In genomic region chr11:83504308-83504707, GRCm38 (mm10) we compare ENCODE assay signal across 23 mouse cellular contexts. TPM values are rescaled to one million over a fixed set of nuclear protein-coding genes. Genes with fewer than 3 reads are reported as not detected.
DNase-seq lines count a peak whose midpoint lies in the region; ATAC-seq and TF ChIP-seq lines count a peak whose summit lies in the region.
"Had no signal": no experiment of that assay in that cellular context is flagged by ENCODE, and none has a peak within 500 bp of the region (broad histone marks: within the 10 kb centered on the region; RNA-seq: fewer than 3 reads in every experiment).

No protein-coding gene starts in this region.

- no peak overlapping the region for H3K4me2 ChIP-seq in intestine, embryonic 15.5 days (replicated peaks)
- H3K4me2 ChIP-seq in intestine, postnatal 0 days (replicated peaks; ENCODE audit: low read depth) = no peak overlapping the region
- H3K4me2 ChIP-seq in midbrain, embryonic 11.5 days = no peak overlapping the region
- H3K4me2 ChIP-seq in midbrain, embryonic 15.5 days = no peak overlapping the region
- H3K4me2 ChIP-seq: embryonic facial prominence, embryonic 12.5 days; forebrain, embryonic 13.5 days; forebrain, embryonic 15.5 days had no signal

- no peaks in the 10 kb centered on the region for H3K27me3 ChIP-seq in intestine, embryonic 15.5 days (replicated peaks)
- H3K27me3 ChIP-seq in intestine, postnatal 0 days (replicated peaks; ENCODE audit: control insufficient read depth, insufficient read depth, low read length) = no peaks in the 10 kb centered on the region
- H3K27me3 ChIP-seq in midbrain, embryonic 11.5 days (ENCODE audit: control insufficient read depth, insufficient read depth, low read length) = no peaks in the 10 kb centered on the region
- H3K27me3 ChIP-seq in midbrain, embryonic 15.5 days (replicated peaks) = no peaks in the 10 kb centered on the region
- no peaks in the 10 kb centered on the region for H3K27me3 ChIP-seq in embryonic facial prominence, embryonic 10.5 days (replicated peaks; ENCODE audit: low read depth, poor library complexity, severe bottlenecking)
- H3K27me3 ChIP-seq: embryonic facial prominence, embryonic 12.5 days; forebrain, embryonic 13.5 days; forebrain, embryonic 15.5 days had no signal

- no peaks in the 10 kb centered on the region for H3K4me1 ChIP-seq in intestine, embryonic 15.5 days (replicated peaks)
- H3K4me1 ChIP-seq in intestine, postnatal 0 days (replicated peaks; ENCODE audit: control insufficient read depth, insufficient read depth, low read length) = no peaks in the 10 kb centered on the region
- H3K4me1 ChIP-seq in midbrain, embryonic 11.5 days (ENCODE audit: control insufficient read depth, insufficient read depth, low read length) = no peaks in the 10 kb centered on the region
- H3K4me1 ChIP-seq in midbrain, embryonic 15.5 days = no peaks in the 10 kb centered on the region
- H3K4me1 ChIP-seq in embryonic facial prominence, embryonic 10.5 days = no peaks in the 10 kb centered on the region
- H3K4me1 ChIP-seq: embryonic facial prominence, embryonic 12.5 days; forebrain, embryonic 13.5 days; forebrain, embryonic 15.5 days had no signal

- 0 out of 2 replicates have a peak, but pooled peaks have one; percentile 39 for ATAC-seq in intestine, embryonic 15.5 days
- ATAC-seq in intestine, postnatal 0 days = no peak
- no peak for ATAC-seq in midbrain, embryonic 11.5 days (ENCODE audit: low FRiP score)
- no peak for ATAC-seq in midbrain, embryonic 15.5 days (replicated peaks)
- ATAC-seq: forebrain, embryonic 13.5 days; forebrain, embryonic 15.5 days; forebrain, postnatal 0 days had no signal

- H3K27ac ChIP-seq in intestine, embryonic 15.5 days = no peak overlapping the region
- H3K27ac ChIP-seq in intestine, postnatal 0 days (ENCODE audit: low read depth, low read length) = no peak overlapping the region
- no peak overlapping the region for H3K27ac ChIP-seq in midbrain, embryonic 11.5 days (ENCODE audit: low read depth, low read length)
- H3K27ac ChIP-seq in midbrain, embryonic 15.5 days = no peak overlapping the region
- no peak overlapping the region for H3K27ac ChIP-seq in embryonic facial prominence, embryonic 10.5 days (replicated peaks)
- H3K27ac ChIP-seq: embryonic facial prominence, embryonic 12.5 days; forebrain, embryonic 13.5 days; forebrain, embryonic 15.5 days had no signal

- no peak overlapping the region for H3K4me3 ChIP-seq in intestine, embryonic 15.5 days (replicated peaks)
- no peak overlapping the region for H3K4me3 ChIP-seq in intestine, postnatal 0 days (ENCODE audit: low read depth, low read length)
- no peak overlapping the region for H3K4me3 ChIP-seq in midbrain, embryonic 11.5 days (ENCODE audit: low read depth, low read length)
- no peak overlapping the region for H3K4me3 ChIP-seq in midbrain, embryonic 15.5 days
- H3K4me3 ChIP-seq in embryonic facial prominence, embryonic 10.5 days = no peak overlapping the region
- H3K4me3 ChIP-seq: embryonic facial prominence, embryonic 12.5 days; forebrain, embryonic 13.5 days; forebrain, embryonic 15.5 days had no signal

- H3K9ac ChIP-seq in intestine, embryonic 15.5 days = no peak overlapping the region
- no peak overlapping the region for H3K9ac ChIP-seq in intestine, postnatal 0 days (ENCODE audit: low read depth, low read length)
- H3K9ac ChIP-seq in midbrain, embryonic 11.5 days (ENCODE audit: low read length) = no peak overlapping the region
- no peak overlapping the region for H3K9ac ChIP-seq in midbrain, embryonic 15.5 days
- H3K9ac ChIP-seq: embryonic facial prominence, embryonic 12.5 days; forebrain, embryonic 13.5 days; forebrain, embryonic 15.5 days; forebrain, postnatal 0 days had no signal

- WGBS in intestine, embryonic 15.5 days = 91% methylated on average over 5 of the region's 5 CpGs
- 72% methylated on average over 5 of the region's 5 CpGs for WGBS in intestine, postnatal 0 days
- 91% methylated on average over 5 of the region's 5 CpGs for whole genome bisulfite sequencing in midbrain, embryonic 11.5 days
- WGBS in midbrain, embryonic 15.5 days = 87% methylated on average over 5 of the region's 5 CpGs
- WGBS in embryonic facial prominence, embryonic 10.5 days = 93% methylated on average over 5 of the region's 5 CpGs

- H3K36me3 ChIP-seq in intestine, embryonic 15.5 days = peaks cover 17% of the 10 kb centered on the region
- H3K36me3 ChIP-seq in intestine, postnatal 0 days (ENCODE audit: control insufficient read depth, insufficient read depth) = peaks cover 57% of the 10 kb centered on the region
- peaks cover 16% of the 10 kb centered on the region for H3K36me3 ChIP-seq in midbrain, embryonic 11.5 days (ENCODE audit: control insufficient read depth, insufficient read depth, low read length)
- peaks cover 33% of the 10 kb centered on the region for H3K36me3 ChIP-seq in midbrain, embryonic 15.5 days (replicated peaks)
- H3K36me3 ChIP-seq in embryonic facial prominence, embryonic 10.5 days (replicated peaks) = peaks cover 98% of the 10 kb centered on the region

- DNase-seq in midbrain, embryonic 11.5 days (ENCODE audit: low spot score, missing footprints) = peak; percentile 62
- no peak for DNase-seq in embryonic facial prominence, embryonic 10.5 days (ENCODE audit: low spot score)
- DNase-seq: adrenal gland, adult 2 months; adrenal gland, postnatal 10 days; adrenal gland, postnatal 25 days; cerebellum, adult 11 months; cerebellum, adult 18-20 months; cerebellum, adult 8-10 months; cerebellum, adult 9-11 months; cerebellum, postnatal 14 days; cerebellum, postnatal 36 days; embryo, embryonic 11 days; forebrain, postnatal 0 days had no signal

- H3K9me3 ChIP-seq in intestine, embryonic 15.5 days = no peaks in the 10 kb centered on the region
- H3K9me3 ChIP-seq in intestine, postnatal 0 days (ENCODE audit: control insufficient read depth) = no peaks in the 10 kb centered on the region
- no peaks in the 10 kb centered on the region for H3K9me3 ChIP-seq in midbrain, embryonic 11.5 days (ENCODE audit: control insufficient read depth, low read length)
- no peaks in the 10 kb centered on the region for H3K9me3 ChIP-seq in midbrain, embryonic 15.5 days
- H3K9me3 ChIP-seq in embryonic facial prominence, embryonic 10.5 days = no peaks in the 10 kb centered on the region
- H3K9me3 ChIP-seq: embryonic facial prominence, embryonic 12.5 days; forebrain, embryonic 13.5 days; forebrain, embryonic 15.5 days had no signal

- TF ChIP-seq CTCF in intestine, postnatal 0 days (IDR thresholded peaks at IDR 0.05; ENCODE audit: low read depth) = no peak

RNA-seq across cellular contexts. Expression of gene Heatr9, which starts 17.7 kb away (rescaled TPM):
- polyA plus RNA-seq in intestine, embryonic 15.5 days (2015; fragmentation: Nextera tagmentation; extraction: Ambion mirVana) = not detected in 2 replicates
- polyA plus RNA-seq in intestine, postnatal 0 days (2015; fragmentation: Nextera tagmentation; extraction: Ambion mirVana) = not detected in 2 replicates
- polyA plus RNA-seq in midbrain, embryonic 11.5 days (2014; fragmentation: Nextera tagmentation; extraction: Ambion mirVana) = not detected in 2 replicates
- not detected in 2 replicates for polyA plus RNA-seq in midbrain, embryonic 15.5 days (2015; fragmentation: Nextera tagmentation; extraction: Ambion mirVana)
- polyA plus RNA-seq in embryonic facial prominence, embryonic 10.5 days (2016; fragmentation: Nextera tagmentation; extraction: Ambion mirVana) = not detected in 2 replicates
- polyA plus RNA-seq: adrenal gland, adult 2 months; brain, embryonic 14.5 days; C2C12; embryonic facial prominence, embryonic 12.5 days; embryonic facial prominence, embryonic 14.5 days; forebrain, embryonic 11.5 days; forebrain, embryonic 13.5 days; forebrain, embryonic 15.5 days; forebrain, postnatal 0 days had no signal

RNA-seq across cellular contexts. Expression of gene Ccl5, which starts 26.0 kb away (rescaled TPM):
- 3.1 and 3.7 TPM in 2 replicates for polyA plus RNA-seq in intestine, embryonic 15.5 days (2015; fragmentation: Nextera tagmentation; extraction: Ambion mirVana)
- 1.8 and 2.4 TPM in 2 replicates for polyA plus RNA-seq in intestine, postnatal 0 days (2015; fragmentation: Nextera tagmentation; extraction: Ambion mirVana)
- not detected in 2 replicates for polyA plus RNA-seq in midbrain, embryonic 11.5 days (2014; fragmentation: Nextera tagmentation; extraction: Ambion mirVana)
- 0.89 TPM in 1 of 2 replicates, not detected in the other for polyA plus RNA-seq in midbrain, embryonic 15.5 days (2015; fragmentation: Nextera tagmentation; extraction: Ambion mirVana)
- not detected in 2 replicates for polyA plus RNA-seq in embryonic facial prominence, embryonic 10.5 days (2016; fragmentation: Nextera tagmentation; extraction: Ambion mirVana)
- polyA plus RNA-seq: forebrain, embryonic 11.5 days; forebrain, embryonic 13.5 days; forebrain, embryonic 15.5 days had no signal

RNA-seq across cellular contexts. Expression of gene Taf15, which starts 31.4 kb away (rescaled TPM):
- 12.9 and 13.9 TPM in 2 replicates for polyA plus RNA-seq in intestine, embryonic 15.5 days (2015; fragmentation: Nextera tagmentation; extraction: Ambion mirVana)
- polyA plus RNA-seq in intestine, postnatal 0 days (2015; fragmentation: Nextera tagmentation; extraction: Ambion mirVana) = 5.4 and 7.3 TPM in 2 replicates
- polyA plus RNA-seq in midbrain, embryonic 11.5 days (2014; fragmentation: Nextera tagmentation; extraction: Ambion mirVana) = 8.5 and 10.6 TPM in 2 replicates
- 12.2 and 12.6 TPM in 2 replicates for polyA plus RNA-seq in midbrain, embryonic 15.5 days (2015; fragmentation: Nextera tagmentation; extraction: Ambion mirVana)
- polyA plus RNA-seq in embryonic facial prominence, embryonic 10.5 days (2016; fragmentation: Nextera tagmentation; extraction: Ambion mirVana) = 12.4 and 12.7 TPM in 2 replicates

RNA-seq across cellular contexts. Expression of gene Mmp28, which starts 41.4 kb away (rescaled TPM):
- 1.4 and 1.5 TPM in 2 replicates for polyA plus RNA-seq in intestine, embryonic 15.5 days (2015; fragmentation: Nextera tagmentation; extraction: Ambion mirVana)
- 1.6 and 2.1 TPM in 2 replicates for polyA plus RNA-seq in intestine, postnatal 0 days (2015; fragmentation: Nextera tagmentation; extraction: Ambion mirVana)
- polyA plus RNA-seq in midbrain, embryonic 11.5 days (2014; fragmentation: Nextera tagmentation; extraction: Ambion mirVana) = 3.6 and 4.0 TPM in 2 replicates
- 2.9 and 3.4 TPM in 2 replicates for polyA plus RNA-seq in midbrain, embryonic 15.5 days (2015; fragmentation: Nextera tagmentation; extraction: Ambion mirVana)
- polyA plus RNA-seq in embryonic facial prominence, embryonic 10.5 days (2016; fragmentation: Nextera tagmentation; extraction: Ambion mirVana) = 1.3 and 1.5 TPM in 2 replicates
